In the genomic region with DNA sequence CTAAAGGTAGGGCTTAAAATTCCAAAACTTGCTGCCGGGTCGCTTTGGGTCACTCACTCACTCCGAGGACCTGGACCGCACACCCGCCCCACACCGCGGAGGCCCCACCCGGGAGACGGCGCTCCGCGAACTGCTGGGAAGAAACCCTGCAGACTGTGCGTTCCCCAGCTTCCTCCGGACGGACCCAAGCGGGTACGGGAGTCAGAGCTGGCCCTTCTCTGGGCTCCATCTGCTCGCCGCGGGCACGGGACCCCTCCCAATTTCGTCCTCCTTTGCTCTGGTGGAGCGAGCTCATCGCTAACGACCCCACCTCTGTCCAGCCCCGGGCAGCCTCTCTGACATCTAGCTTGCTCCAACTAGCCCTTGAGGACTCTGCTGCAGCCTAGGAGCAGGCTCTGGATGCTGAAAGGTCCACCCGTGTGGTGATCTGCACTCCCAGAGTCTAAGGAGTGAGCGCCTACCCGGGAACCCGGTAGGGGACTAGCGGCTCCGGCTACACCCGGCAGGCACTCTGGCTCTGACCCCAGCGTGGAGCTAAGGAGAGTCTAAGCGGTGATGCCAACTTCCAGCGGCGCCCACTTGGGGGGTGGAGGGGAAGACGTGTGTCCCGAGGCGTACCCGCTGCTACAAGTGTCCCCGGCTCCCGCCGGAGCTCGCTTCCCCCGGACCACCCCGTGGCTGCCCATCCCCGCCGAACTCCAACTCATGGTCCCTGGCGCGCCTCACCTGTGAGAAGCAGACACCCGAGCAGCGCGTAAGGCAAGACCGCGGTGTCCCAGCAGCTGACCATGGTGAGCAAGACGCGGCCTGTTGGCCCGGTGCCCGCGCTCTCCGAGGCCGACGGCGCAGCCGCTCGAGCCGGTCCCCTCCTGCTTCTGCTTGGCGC, we compare ENCODE assay signal across 7 mouse cellular contexts. TPM values are rescaled to one million over a fixed set of nuclear protein-coding genes. Genes with fewer than 3 reads are reported as not detected.
DNase-seq lines count a peak whose midpoint lies in the region; ATAC-seq and TF ChIP-seq lines count a peak whose summit lies in the region.

No protein-coding gene starts in this region.

- H3K9ac ChIP-seq in forebrain, embryonic 16.5 days (replicated peaks; ENCODE audit: low read depth, low read length), result peak overlapping the region; percentile 33; the same call in 1 of the 2 replicates
- H3K9ac ChIP-seq in hindbrain, postnatal 0 days (replicated peaks; ENCODE audit: low read length), result peak overlapping the region; percentile 17; the same call in 1 of the 2 replicates
- H3K9ac ChIP-seq in lung, embryonic 14.5 days, result peak overlapping the region; percentile 47

- no peaks in the 10 kb centered on the region for H3K36me3 ChIP-seq in forebrain, embryonic 16.5 days (ENCODE audit: control insufficient read depth, insufficient read depth)
- no peaks in the 10 kb centered on the region for H3K36me3 ChIP-seq in hindbrain, postnatal 0 days (ENCODE audit: insufficient read depth, low read length)
- no peaks in the 10 kb centered on the region for H3K36me3 ChIP-seq in lung, embryonic 14.5 days (ENCODE audit: insufficient read depth)

- TF ChIP-seq POLR2A in olfactory bulb, adult 2 months (IDR thresholded peaks at IDR 0.05; ENCODE audit: insufficient read depth, low read depth, low read length), result 0 out of 2 replicates have a peak, but pooled peaks have one; percentile 13

- H3K27ac ChIP-seq in forebrain, embryonic 16.5 days (ENCODE audit: low read length), result no peak overlapping the region
- no peak overlapping the region for H3K27ac ChIP-seq in hindbrain, postnatal 0 days
- H3K27ac ChIP-seq in lung, embryonic 14.5 days (ENCODE audit: low read depth), result no peak overlapping the region; the same call in 1 of the 2 replicates
- no peak overlapping the region for H3K27ac ChIP-seq in olfactory bulb, adult 2 months (ENCODE audit: insufficient read depth, low read depth, low read length)

- peak; percentile 72 for ATAC-seq in forebrain, embryonic 16.5 days
- ATAC-seq in hindbrain, postnatal 0 days, result peak; percentile 63
- peak; percentile 71 for ATAC-seq in lung, embryonic 14.5 days (ENCODE audit: insufficient read depth)

- DNase-seq in ES-CJ7 (ENCODE audit: low read depth, low spot score), result peak; percentile 59
- peak; percentile 70 for DNase-seq in ZHBTc4 (ENCODE audit: low read depth, low spot score)
- peak; percentile 59 for DNase-seq in hindbrain, postnatal 0 days (ENCODE audit: low spot score)
- peak; percentile 83 for DNase-seq in lung, embryonic 14.5 days
- DNase-seq in layer of hippocampus, adult 11-12 months (ENCODE audit: low spot score), result no peak

- peaks cover 63% of the 10 kb centered on the region for H3K27me3 ChIP-seq in forebrain, embryonic 16.5 days (replicated peaks; ENCODE audit: control insufficient read depth, insufficient read depth, low read length)
- H3K27me3 ChIP-seq in hindbrain, postnatal 0 days (ENCODE audit: insufficient read depth, low read length), result peaks cover 57% of the 10 kb centered on the region
- peaks cover 70% of the 10 kb centered on the region for H3K27me3 ChIP-seq in lung, embryonic 14.5 days (ENCODE audit: insufficient read depth, low read length)

- no peaks in the 10 kb centered on the region for H3K9me3 ChIP-seq in forebrain, embryonic 16.5 days (ENCODE audit: control insufficient read depth, low read length)
- no peaks in the 10 kb centered on the region for H3K9me3 ChIP-seq in hindbrain, postnatal 0 days (ENCODE audit: low read length)
- H3K9me3 ChIP-seq in lung, embryonic 14.5 days (ENCODE audit: low read depth, low read length), result no peaks in the 10 kb centered on the region

- under 1% methylated on average over 57 of the region's 69 CpGs for WGBS in forebrain, embryonic 16.5 days
- 1% methylated on average over 67 of the region's 69 CpGs for WGBS in hindbrain, postnatal 0 days
- under 1% methylated on average over 69 of the region's 69 CpGs for WGBS in lung, embryonic 14.5 days
- under 1% methylated on average over 69 of the region's 69 CpGs for WGBS in olfactory bulb, adult 2 months

- peaks cover 18% of the 10 kb centered on the region for H3K4me1 ChIP-seq in forebrain, embryonic 16.5 days (replicated peaks; ENCODE audit: control insufficient read depth, insufficient read depth, low read length)
- H3K4me1 ChIP-seq in hindbrain, postnatal 0 days (ENCODE audit: insufficient read depth, low read length), result peaks cover 8% of the 10 kb centered on the region; the same call in 1 of the 2 replicates
- no peaks in the 10 kb centered on the region for H3K4me1 ChIP-seq in lung, embryonic 14.5 days (ENCODE audit: insufficient read depth)
- H3K4me1 ChIP-seq in olfactory bulb, adult 2 months (ENCODE audit: control insufficient read depth, insufficient read depth, low read length), result peaks cover 17% of the 10 kb centered on the region

- peak overlapping the region; percentile 38 for H3K4me3 ChIP-seq in forebrain, embryonic 16.5 days (replicated peaks; ENCODE audit: low read length)
- H3K4me3 ChIP-seq in hindbrain, postnatal 0 days (ENCODE audit: low read length), result peak overlapping the region; percentile 43
- peak overlapping the region; percentile 48 for H3K4me3 ChIP-seq in lung, embryonic 14.5 days (ENCODE audit: low read depth, low read length)
- peak overlapping the region; percentile 32 for H3K4me3 ChIP-seq in olfactory bulb, adult 2 months (ENCODE audit: insufficient read depth, low read depth, low read length)

- peak overlapping the region; percentile 53 for H3K4me2 ChIP-seq in forebrain, embryonic 16.5 days (ENCODE audit: low read length)
- H3K4me2 ChIP-seq in hindbrain, postnatal 0 days (ENCODE audit: low read depth, low read length), result peak overlapping the region; percentile 63
- H3K4me2 ChIP-seq in lung, embryonic 14.5 days, result peak overlapping the region; percentile 78

- no peak for TF ChIP-seq CTCF in hindbrain, postnatal 0 days (IDR thresholded peaks at IDR 0.05; ENCODE audit: low read depth)
- TF ChIP-seq CTCF in lung, embryonic 14.5 days (IDR thresholded peaks at IDR 0.05; ENCODE audit: low read depth), result no peak
- TF ChIP-seq CTCF in olfactory bulb, adult 2 months (IDR thresholded peaks at IDR 0.05; ENCODE audit: insufficient read depth, low read depth, low read length), result no peak

RNA-seq across cellular contexts. Expression of a gene that starts 0.6 kb away (rescaled TPM):
- polyA plus RNA-seq in forebrain, embryonic 16.5 days (2015; fragmentation: Nextera tagmentation; extraction: Ambion mirVana), result 13.0 and 13.2 TPM in 2 replicates
- total RNA-seq in hindbrain, postnatal 0 days (2014; rRNA removed), result 17.7 and 17.9 TPM in 2 replicates
- 10.0 and 11.1 TPM in 2 replicates for polyA plus RNA-seq in hindbrain, postnatal 0 days (2015; fragmentation: Nextera tagmentation; extraction: Ambion mirVana)
- polyA plus RNA-seq in lung, embryonic 14.5 days (2014; fragmentation: Nextera tagmentation; extraction: Ambion mirVana), result 18.4 and 22.9 TPM in 2 replicates
- not detected in 2 replicates for polyA plus RNA-seq in olfactory bulb, adult 2 months (2012; ENCODE audit: insufficient read depth, insufficient read length, low replicate concordance, missing spikeins)
